Mouse (Mus musculus) heart, postnatal 0 days (tissue): ENCODE measurements around the gene Zfp775. TPM values are rescaled to one million over a fixed set of nuclear protein-coding genes. Genes with fewer than 3 reads are reported as not detected.
"Not testable (repeated sequence)": the region's sequence is repeated elsewhere in the genome, so short reads cannot be mapped to it uniquely, and the experiment has no call there.

Experiments
- ATAC-seq: fragments of 200-750 bp; cut with Nextera tagmentation; 2 replicates; pipeline ENCODE4 v1.8.0; 2017; ENCODE audit warnings: low read depth, moderate number of reproducible peaks, moderate library complexity; ENCODE audit not compliant: insufficient read depth
- DNase-seq: peaks from one replicate; pipeline ENCODE4 v3.0.0-alpha.2; 2016; ENCODE audit warnings: low spot score
- H3K27ac ChIP-seq: fragments of 300-500 bp; sonication (generic); 2 replicates; pipeline ENCODE4 v1.5.1; 2014; ENCODE audit warnings: low read depth, mild to moderate bottlenecking
- H3K27me3 ChIP-seq: fragments of 300-500 bp; sonication (generic); 2 replicates; pipeline ENCODE4 v1.6.1; 2014; ENCODE audit warnings: low read length, mixed read lengths; ENCODE audit not compliant: control insufficient read depth, insufficient read depth
- H3K36me3 ChIP-seq: fragments of 300-500 bp; sonication (generic); replicated peaks from 2 replicates; pipeline ENCODE4 v1.6.1; 2014; ENCODE audit warnings: low read length, mixed read lengths; ENCODE audit not compliant: control insufficient read depth, insufficient read depth
- H3K4me1 ChIP-seq: fragments of 300-500 bp; sonication (generic); 2 replicates; pipeline ENCODE4 v1.6.1; 2014; ENCODE audit warnings: antibody characterized with exemption; ENCODE audit not compliant: control insufficient read depth, insufficient read depth
- H3K4me2 ChIP-seq: fragments of 300-500 bp; sonication (generic); 2 replicates; pipeline ENCODE4 v1.6.1; 2014; ENCODE audit warnings: low read depth, mild to moderate bottlenecking, low read length, moderate library complexity
- H3K4me3 ChIP-seq: fragments of 300-500 bp; sonication (generic); 2 replicates; pipeline ENCODE4 v1.5.1; 2014; ENCODE audit warnings: low read depth, low read length
- H3K9ac ChIP-seq: fragments of 300-500 bp; sonication (generic); replicated peaks from 2 replicates; pipeline ENCODE4 v1.6.1; 2014; ENCODE audit warnings: low read depth, low read length, mixed read lengths
- H3K9me3 ChIP-seq: fragments of 300-500 bp; sonication (generic); replicated peaks from 2 replicates; pipeline ENCODE4 v1.6.1; 2016; ENCODE audit warnings: low read length; ENCODE audit not compliant: control insufficient read depth
- CTCF ChIP-seq: IDR thresholded peaks from 2 replicates; pipeline ENCODE4 v1.5.1; 2016; ENCODE audit warnings: antibody characterized with exemption, control low read depth, low read depth
- EP300 ChIP-seq: IDR thresholded peaks from 2 replicates; pipeline ENCODE4 v1.6.1; 2016; ENCODE audit warnings: antibody characterized with exemption, low read depth
- WGBS: fragments of 180-500 bp; shearing (Covaris S2); extraction: QIAGEN DNeasy Blood & Tissue Kit; methylation state at CpG from one replicate; pipeline ENCODE4 v1.1.7; 2014; 5-methylcytosine and 5-hydroxymethylcytosine counted together
- polyA plus RNA-seq: library from polyadenylated mRNA; unstranded; fragments of >200 nt; fragmentation: Nextera tagmentation; extraction: Ambion mirVana; gene quantifications from 2 replicates; pipeline ENCODE4 v1.2.1, GENCODE M21; 2015
- total RNA-seq: library from RNA; depleted of rRNA; stranded (reverse); fragments of >200 nt; gene quantifications from 2 replicates; pipeline ENCODE4 v1.2.3, GENCODE M21; 2014; ENCODE audit warnings: low replicate concordance

The Zfp775 gene
- total and polyA plus RNA-seq, 2 experiments from 2014 or later = 4.0 to 5.7 TPM

DNA sequence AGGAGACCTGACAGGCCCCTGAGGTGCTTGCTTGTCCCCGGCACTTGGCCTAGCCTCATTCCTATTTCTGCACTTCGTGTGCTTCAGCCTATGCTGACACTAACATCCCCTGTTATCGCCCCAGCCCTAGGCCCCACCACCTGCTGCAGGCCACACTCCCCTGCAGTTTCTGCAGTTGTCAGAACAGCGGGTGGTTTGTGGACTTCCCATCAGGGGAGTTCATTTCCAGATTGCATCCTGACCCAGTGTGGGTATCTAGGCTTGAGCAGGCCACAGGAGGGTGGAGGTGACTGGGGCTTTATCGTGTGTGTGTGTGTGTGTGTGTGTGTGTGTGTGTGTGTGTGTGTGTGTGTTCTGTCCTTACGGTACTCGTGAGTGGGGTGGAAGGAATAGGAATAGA lies 7.6 kb downstream of the Zfp775 start:
- ATAC-seq (no peak), DNase-seq (no peak)
- H3K27me3 ChIP-seq = no peaks in the 10 kb centered on the region
- 43% methylated on average over 7 of the region's 7 CpGs for WGBS
- peaks cover 26% of the 10 kb centered on the region; the same call in 1 of the 2 replicates for H3K36me3 ChIP-seq
- H3K9me3 ChIP-seq = no peaks in the 10 kb centered on the region
- no peak overlapping the region for H3K4me3 ChIP-seq
- TF ChIP-seq CTCF (no peak), EP300 (no peak)
- no peak overlapping the region for H3K9ac ChIP-seq
- no peak overlapping the region for H3K27ac ChIP-seq
- no peak overlapping the region for H3K4me2 ChIP-seq
- H3K4me1 ChIP-seq = no peaks in the 10 kb centered on the region

- Histone ChIP-seq H3K27me3 (no peaks in the 10 kb centered on the region), H3K9me3 (no peaks in the 10 kb centered on the region), H3K9ac (no peak overlapping the region), H3K36me3 (peaks cover 24% of the 10 kb centered on the region; the same call in 1 of the 2 replicates), H3K4me3 (no peak overlapping the region), H3K4me2 (no peak overlapping the region), H3K27ac (no peak overlapping the region), H3K4me1 (no peaks in the 10 kb centered on the region)
- ATAC-seq = no peak
- no peak for DNase-seq
- 82% methylated on average over 3 of the region's 3 CpGs for WGBS
- TF ChIP-seq CTCF (no peak), EP300 (no peak)
These were observed 8.8 kb downstream of the Zfp775 start for GRCm38 (mm10) chr6:48610657-48611056.

DNA sequence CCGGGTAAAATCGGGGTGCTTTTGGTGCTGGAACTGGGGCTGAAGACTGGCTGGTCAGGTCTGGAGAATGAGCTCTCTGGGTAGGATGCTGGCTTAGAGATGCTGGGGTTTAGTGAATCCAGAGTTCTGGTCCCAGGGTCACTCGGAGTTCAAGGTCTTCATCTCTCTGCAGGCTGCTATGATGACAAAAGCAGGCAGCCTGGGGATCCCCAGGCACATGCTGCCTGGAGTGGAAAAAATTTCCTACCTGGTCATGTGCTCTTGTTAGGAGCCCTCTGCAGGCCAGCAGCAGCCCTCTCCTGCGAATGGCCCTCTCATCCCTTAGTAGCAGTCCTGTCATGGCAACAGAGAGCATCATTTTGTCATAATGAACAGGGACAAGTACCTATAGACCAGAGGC lies 11.6 kb downstream of the Zfp775 start:
- H3K27ac ChIP-seq = no peak overlapping the region
- H3K4me2 ChIP-seq = no peak overlapping the region
- no peaks in the 10 kb centered on the region for H3K27me3 ChIP-seq
- no peak for TF ChIP-seq EP300
- no peak for TF ChIP-seq CTCF
- peaks cover 34% of the 10 kb centered on the region for H3K36me3 ChIP-seq
- no peaks in the 10 kb centered on the region for H3K4me1 ChIP-seq
- no peaks in the 10 kb centered on the region for H3K9me3 ChIP-seq
- DNase-seq (no peak), ATAC-seq (no peak)
- no peak overlapping the region for H3K9ac ChIP-seq
- WGBS = 70% methylated on average over 4 of the region's 4 CpGs
- H3K4me3 ChIP-seq = no peak overlapping the region

- Histone ChIP-seq H3K4me1 (no peaks in the 10 kb centered on the region), H3K27me3 (no peaks in the 10 kb centered on the region), H3K36me3 (peaks cover 43% of the 10 kb centered on the region), H3K4me2 (no peak overlapping the region), H3K4me3 (no peak overlapping the region), H3K27ac (no peak overlapping the region), H3K9ac (no peak overlapping the region), H3K9me3 (no peaks in the 10 kb centered on the region)
- 85% methylated on average over 5 of the region's 5 CpGs for WGBS
- no peak for TF ChIP-seq EP300
- TF ChIP-seq CTCF = no peak
- DNase-seq (no peak), ATAC-seq (no peak)
These were observed 12.9 kb downstream of the Zfp775 start for GRCm38 (mm10) chr6:48614756-48615155.

- H3K27me3 ChIP-seq = no peaks in the 10 kb centered on the region
- H3K9ac ChIP-seq = no peak overlapping the region
- ATAC-seq = no peak
- H3K4me3 ChIP-seq = no peak overlapping the region
- peaks cover 34% of the 10 kb centered on the region for H3K36me3 ChIP-seq
- no peak overlapping the region for H3K27ac ChIP-seq
- no peaks in the 10 kb centered on the region for H3K9me3 ChIP-seq
- no peak for DNase-seq
- H3K4me2 ChIP-seq = no peak overlapping the region
- whole genome bisulfite sequencing = 94% methylated on average over 30 of the region's 30 CpGs
- TF ChIP-seq EP300 (no peak), CTCF (no peak)
- no peaks in the 10 kb centered on the region for H3K4me1 ChIP-seq
These were observed 18.2 kb downstream of the Zfp775 start for GRCm38 (mm10) chr6:48620031-48620430.

DNA sequence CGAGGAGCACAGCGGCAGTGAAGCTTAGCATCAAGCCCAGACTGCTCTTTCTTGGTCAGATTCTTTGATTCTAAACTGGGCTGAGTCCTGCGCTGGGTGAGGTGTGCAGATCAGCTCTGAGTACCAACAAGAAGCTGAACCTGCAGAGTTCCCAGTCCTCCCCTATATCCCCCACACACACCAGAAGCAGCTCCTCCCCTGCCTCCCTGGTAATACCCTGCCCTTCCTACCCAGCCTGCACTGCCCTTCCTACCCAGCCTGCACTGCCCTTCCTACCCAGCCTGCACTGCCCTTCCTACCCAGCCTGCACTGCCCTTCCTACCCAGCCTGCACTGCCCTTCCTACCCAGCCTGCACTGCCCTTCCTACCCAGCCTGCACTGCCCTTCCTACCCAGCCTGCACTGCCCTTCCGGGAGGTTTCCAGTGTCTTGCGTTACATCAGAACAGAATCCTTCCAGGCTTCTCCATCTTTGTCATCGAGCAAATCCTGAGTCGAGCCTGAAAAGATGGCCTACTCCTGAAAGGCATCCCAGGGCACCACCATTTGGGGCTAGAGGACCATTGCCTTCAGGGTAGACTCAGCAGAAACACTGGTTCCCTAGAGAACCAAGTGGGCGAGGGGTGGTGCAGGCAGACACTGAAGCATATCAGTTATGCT lies 20.5 kb downstream of the Zfp775 start:
- not testable (repeated sequence) for H3K9me3 ChIP-seq, H3K4me2 ChIP-seq, DNase-seq, H3K9ac ChIP-seq, H3K4me1 ChIP-seq, H3K27ac ChIP-seq, ATAC-seq, H3K27me3 ChIP-seq, H3K4me3 ChIP-seq
- peaks cover 27% of the 10 kb centered on the region for H3K36me3 ChIP-seq
- WGBS = 87% methylated on average over 8 of the region's 8 CpGs
